Mouse (Mus musculus) stomach, postnatal 0 days (tissue): ENCODE measurements around the gene Isca1. TPM values are rescaled to one million over a fixed set of nuclear protein-coding genes. Genes with fewer than 3 reads are reported as not detected.

Source experiments
- ATAC-seq: fragments of 200-750 bp; cut with Nextera tagmentation; 2 replicates; pipeline ENCODE4 v1.8.0; 2017; ENCODE audit not compliant: low FRiP score, low TSS enrichment
- DNase-seq: peaks from one replicate; pipeline ENCODE4 v3.0.0-alpha.2; 2016; ENCODE audit warnings: low spot score
- H3K27ac ChIP-seq: fragments of 300-500 bp; sonication (generic); replicated peaks from 2 replicates; pipeline ENCODE4 v1.5.1; 2014; ENCODE audit warnings: mild to moderate bottlenecking, control low read depth
- H3K27me3 ChIP-seq: fragments of 300-500 bp; sonication (generic); 2 replicates; pipeline ENCODE4 v1.6.1; 2014; ENCODE audit warnings: low read length; ENCODE audit not compliant: control insufficient read depth, insufficient read depth
- H3K36me3 ChIP-seq: fragments of 300-500 bp; sonication (generic); 2 replicates; pipeline ENCODE4 v1.6.1; 2014; ENCODE audit warnings: low read length, mixed read lengths; ENCODE audit not compliant: control insufficient read depth, insufficient read depth
- H3K4me1 ChIP-seq: fragments of 300-500 bp; sonication (generic); replicated peaks from 2 replicates; pipeline ENCODE4 v1.6.1; 2014; ENCODE audit warnings: antibody characterized with exemption; ENCODE audit not compliant: control insufficient read depth, insufficient read depth
- H3K4me2 ChIP-seq: fragments of 300-500 bp; sonication (generic); replicated peaks from 2 replicates; pipeline ENCODE4 v1.6.1; 2014; ENCODE audit warnings: low read depth, mild to moderate bottlenecking, control low read depth, moderate library complexity
- H3K4me3 ChIP-seq: fragments of 300-500 bp; sonication (generic); 2 replicates; pipeline ENCODE4 v1.5.1; 2014; ENCODE audit warnings: low read depth, low read length, control low read depth
- H3K9ac ChIP-seq: fragments of 300-500 bp; sonication (generic); 2 replicates; pipeline ENCODE4 v1.6.1; 2014; ENCODE audit warnings: mild to moderate bottlenecking, low read length, control low read depth, mixed read lengths
- H3K9me3 ChIP-seq: fragments of 300-500 bp; sonication (generic); 2 replicates; pipeline ENCODE4 v1.6.1; 2016; ENCODE audit warnings: low read length; ENCODE audit not compliant: control insufficient read depth
- CTCF ChIP-seq: IDR thresholded peaks from 2 replicates; pipeline ENCODE4 v1.5.1; 2016; ENCODE audit warnings: antibody characterized with exemption, low read depth, mild to moderate bottlenecking, moderate library complexity
- EP300 ChIP-seq: optimal IDR thresholded peaks from 2 replicates; pipeline ENCODE3; 2016; ENCODE audit warnings: antibody characterized with exemption
- WGBS: fragments of 180-500 bp; shearing (Covaris S2); extraction: QIAGEN DNeasy Blood & Tissue Kit; methylation state at CpG from one replicate; pipeline ENCODE4 v1.1.7; 2014; 5-methylcytosine and 5-hydroxymethylcytosine counted together
- polyA plus RNA-seq: library from polyadenylated mRNA; unstranded; fragments of >200 nt; fragmentation: Nextera tagmentation; extraction: Ambion mirVana; gene quantifications from 2 replicates; pipeline ENCODE4 v1.2.1, GENCODE M21; 2015

Isca1 gene
- polyA plus RNA-seq: 73.4 and 77.1 TPM in 2 replicates

- peak within 1 kb of the TSS; percentile 74 for H3K4me2 ChIP-seq
- under 1% methylated on average over 89 of the region's 91 CpGs for WGBS
- H3K4me1 ChIP-seq: peaks cover 6% of the 10 kb centered on the region
- no peak for TF ChIP-seq CTCF
- no peak for TF ChIP-seq EP300
- H3K27me3 ChIP-seq: no peaks in the 10 kb centered on the region
- H3K36me3 ChIP-seq: peaks cover 6% of the 10 kb centered on the region; the same call in 1 of the 2 replicates
- DNase-seq (peak; percentile 99), ATAC-seq (peak; percentile 96)
- peak within 1 kb of the TSS; percentile 85 for H3K4me3 ChIP-seq
- peak within 1 kb of the TSS; percentile 88 for H3K9ac ChIP-seq
- H3K27ac ChIP-seq: peak within 1 kb of the TSS; percentile 97
- no peaks in the 10 kb centered on the region for H3K9me3 ChIP-seq
Observed at GRCm38 (mm10) chr13:59769296-59770163, at the start of gene Isca1. Gene Isca1 (minus strand): TSS chr13:59769810.

DNA sequence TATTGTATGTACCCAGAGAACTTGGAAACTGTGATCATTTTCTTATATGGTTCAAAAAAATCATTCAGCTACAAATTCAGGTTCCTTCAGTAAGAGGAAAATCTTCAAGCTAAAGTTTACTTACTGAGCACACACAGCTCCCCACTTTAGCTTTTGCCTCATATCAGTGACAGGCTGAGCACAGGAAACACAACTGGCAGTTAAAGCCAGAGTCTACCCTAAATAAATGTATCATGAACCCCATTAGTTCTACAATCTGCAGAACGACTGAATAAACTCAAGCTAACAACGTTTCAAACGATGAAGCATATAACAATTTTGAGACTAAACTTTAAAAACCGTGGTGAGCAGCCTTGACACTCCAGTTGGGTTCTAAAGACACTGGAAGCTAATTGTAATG is 47.7 kb upstream of the Isca1 start:
- Histone ChIP-seq H3K36me3 (peaks cover 9% of the 10 kb centered on the region; the same call in 1 of the 2 replicates), H3K4me3 (no peak overlapping the region), H3K9me3 (no peaks in the 10 kb centered on the region), H3K4me2 (no peak overlapping the region), H3K4me1 (peaks cover 4% of the 10 kb centered on the region; the same call in 1 of the 2 replicates), H3K27me3 (no peaks in the 10 kb centered on the region), H3K9ac (no peak overlapping the region), H3K27ac (no peak overlapping the region)
- 76% methylated on average over 4 of the region's 4 CpGs for WGBS
- ATAC-seq: no peak
- no peak for DNase-seq
- TF ChIP-seq CTCF (no peak), EP300 (no peak)

DNA sequence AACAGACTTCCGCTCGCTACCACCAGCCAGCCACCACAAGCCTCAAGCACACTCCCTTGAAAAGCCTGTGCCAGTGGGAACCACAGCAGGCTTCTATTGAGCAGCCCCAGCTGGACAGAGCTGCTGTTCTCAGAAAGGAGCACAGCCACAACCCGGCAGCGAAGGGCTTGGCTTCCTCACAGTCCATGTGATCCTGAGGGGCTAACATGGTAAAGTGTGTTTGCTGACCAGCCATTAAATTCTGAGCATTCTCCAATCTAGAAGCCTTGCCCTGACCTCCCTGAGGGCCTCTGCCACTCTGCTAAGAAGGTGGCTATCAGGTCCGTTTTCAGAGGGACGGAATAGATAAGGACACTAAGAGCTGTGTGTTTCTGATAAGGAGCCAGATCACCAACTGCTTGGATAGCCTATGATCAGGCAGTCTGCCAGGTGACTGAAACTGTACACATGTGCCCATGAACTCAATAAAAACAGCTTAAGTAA is 44.5 kb upstream of the Isca1 start:
- TF ChIP-seq EP300: no peak
- TF ChIP-seq CTCF: no peak
- peaks cover 23% of the 10 kb centered on the region; the same call in 1 of the 2 replicates for H3K36me3 ChIP-seq
- no peaks in the 10 kb centered on the region for H3K27me3 ChIP-seq
- no peak overlapping the region for H3K4me3 ChIP-seq
- no peak overlapping the region for H3K27ac ChIP-seq
- WGBS: 67% methylated on average over 6 of the region's 6 CpGs
- H3K4me2 ChIP-seq: no peak overlapping the region
- no peaks in the 10 kb centered on the region for H3K9me3 ChIP-seq
- H3K9ac ChIP-seq: no peak overlapping the region
- ATAC-seq (peak; percentile 72), DNase-seq (peak; percentile 39)
- H3K4me1 ChIP-seq: no peaks in the 10 kb centered on the region

DNA sequence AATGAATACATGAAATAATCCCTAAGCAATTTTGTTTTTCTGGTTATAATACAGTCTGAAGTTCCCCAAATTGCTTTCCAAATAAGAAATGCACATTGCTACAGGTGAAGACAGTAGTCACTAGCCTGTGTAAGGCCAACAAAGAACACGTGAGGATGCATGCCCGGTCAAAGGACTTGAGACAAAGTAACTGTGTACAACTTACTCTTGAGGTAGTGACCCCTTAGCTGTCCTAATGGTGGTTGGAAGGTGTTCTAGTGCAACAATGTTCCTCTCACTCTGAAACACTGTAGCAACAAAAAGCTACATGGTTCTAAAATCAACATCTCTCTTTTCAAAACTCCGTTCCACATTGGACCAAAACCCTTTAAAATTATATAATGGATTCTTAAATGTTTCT is 42.0 kb upstream of the Isca1 start:
- Histone ChIP-seq H3K4me3 (no peak overlapping the region), H3K9me3 (no peaks in the 10 kb centered on the region), H3K36me3 (peaks cover 29% of the 10 kb centered on the region), H3K9ac (no peak overlapping the region), H3K27ac (no peak overlapping the region), H3K4me2 (no peak overlapping the region), H3K27me3 (no peaks in the 10 kb centered on the region), H3K4me1 (no peaks in the 10 kb centered on the region)
- 94% methylated on average over 3 of the region's 3 CpGs for WGBS
- DNase-seq (no peak), ATAC-seq (no peak)
- TF ChIP-seq EP300: no peak
- no peak for TF ChIP-seq CTCF

DNA sequence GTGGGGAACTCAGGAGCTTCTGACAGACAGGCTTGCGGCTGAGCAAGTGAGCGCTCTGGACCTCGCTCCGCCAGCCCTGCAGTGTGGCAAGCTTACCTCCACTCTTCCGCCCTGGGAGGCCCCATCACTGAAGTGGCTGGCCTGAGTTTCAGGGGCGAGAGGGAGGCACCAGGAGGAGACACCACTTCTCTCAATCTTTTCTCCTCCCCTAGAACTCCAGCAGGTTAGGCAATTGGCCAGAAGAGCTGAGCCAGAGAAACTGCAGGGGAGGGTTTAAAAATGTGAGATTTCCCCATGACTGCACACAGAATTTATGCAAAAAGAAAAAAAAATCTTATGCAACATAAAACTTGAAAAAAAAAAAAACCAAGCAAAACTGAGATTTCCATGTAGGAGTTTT is 31.4 kb upstream of the Isca1 start:
- Histone ChIP-seq H3K36me3 (peaks cover 47% of the 10 kb centered on the region), H3K4me1 (no peaks in the 10 kb centered on the region), H3K4me3 (no peak overlapping the region), H3K27ac (no peak overlapping the region), H3K4me2 (no peak overlapping the region), H3K27me3 (no peaks in the 10 kb centered on the region), H3K9ac (no peak overlapping the region), H3K9me3 (no peaks in the 10 kb centered on the region)
- TF ChIP-seq EP300: no peak
- no peak for TF ChIP-seq CTCF
- no peak for ATAC-seq
- no peak for DNase-seq
- WGBS: 91% methylated on average over 6 of the region's 6 CpGs

- H3K27ac ChIP-seq: no peak overlapping the region
- no peak overlapping the region for H3K9ac ChIP-seq
- no peaks in the 10 kb centered on the region for H3K9me3 ChIP-seq
- no peaks in the 10 kb centered on the region for H3K4me1 ChIP-seq
- TF ChIP-seq EP300: no peak
- TF ChIP-seq CTCF: no peak
- H3K4me3 ChIP-seq: no peak overlapping the region
- DNase-seq (no peak), ATAC-seq (no peak)
- no peaks in the 10 kb centered on the region for H3K27me3 ChIP-seq
- WGBS: 87% methylated on average over 2 of the region's 2 CpGs
- no peak overlapping the region for H3K4me2 ChIP-seq
- peaks cover 51% of the 10 kb centered on the region for H3K36me3 ChIP-seq
Observed at GRCm38 (mm10) chr13:59800077-59800476, 30.5 kb upstream of the Isca1 start.
